Mouse (Mus musculus) erythroblast, embryonic 14.5 days (primary cell): ENCODE measurements around the gene Tecr. TPM values are rescaled to one million over a fixed set of nuclear protein-coding genes. Genes with fewer than 3 reads are reported as not detected.

ENCODE experiments used
- H3K27me3 ChIP-seq: 2 replicates; pipeline ENCODE4 v1.6.1; 2012; ENCODE audit warnings: inconsistent platforms; ENCODE audit not compliant: control insufficient read depth
- H3K36me3 ChIP-seq: 2 replicates; pipeline ENCODE4 v1.6.1; 2012; ENCODE audit warnings: mild to moderate bottlenecking, inconsistent platforms; ENCODE audit not compliant: control insufficient read depth
- H3K4me1 ChIP-seq: 2 replicates; pipeline ENCODE4 v1.6.1; 2012; ENCODE audit warnings: inconsistent platforms; ENCODE audit not compliant: control insufficient read depth
- H3K4me3 ChIP-seq: replicated peaks from 2 replicates; pipeline ENCODE3; 2012; ENCODE audit warnings: moderate library complexity, mild to moderate bottlenecking, inconsistent platforms
- H3K9me3 ChIP-seq: 2 replicates; pipeline ENCODE4 v1.6.1; 2012; ENCODE audit warnings: low read length, inconsistent platforms, mixed read lengths; ENCODE audit not compliant: control insufficient read depth
- GATA1 ChIP-seq: IDR thresholded peaks from 2 replicates; pipeline ENCODE4 v1.6.1; 2012; ENCODE audit warnings: low read length, inconsistent platforms, mixed read lengths
- TAL1 ChIP-seq: IDR thresholded peaks from 3 replicates; pipeline ENCODE4 v1.6.1; 2012; ENCODE audit warnings: low read length, inconsistent platforms, mixed read lengths
- polyA plus RNA-seq: library from polyadenylated mRNA; stranded (reverse); fragments of >175 nt; gene quantifications from 2 replicates; pipeline ENCODE4 v1.2.3, GENCODE M21; 2012

Gene Tecr
- 33.6 and 58.0 TPM in 2 replicates for polyA plus RNA-seq

DNA sequence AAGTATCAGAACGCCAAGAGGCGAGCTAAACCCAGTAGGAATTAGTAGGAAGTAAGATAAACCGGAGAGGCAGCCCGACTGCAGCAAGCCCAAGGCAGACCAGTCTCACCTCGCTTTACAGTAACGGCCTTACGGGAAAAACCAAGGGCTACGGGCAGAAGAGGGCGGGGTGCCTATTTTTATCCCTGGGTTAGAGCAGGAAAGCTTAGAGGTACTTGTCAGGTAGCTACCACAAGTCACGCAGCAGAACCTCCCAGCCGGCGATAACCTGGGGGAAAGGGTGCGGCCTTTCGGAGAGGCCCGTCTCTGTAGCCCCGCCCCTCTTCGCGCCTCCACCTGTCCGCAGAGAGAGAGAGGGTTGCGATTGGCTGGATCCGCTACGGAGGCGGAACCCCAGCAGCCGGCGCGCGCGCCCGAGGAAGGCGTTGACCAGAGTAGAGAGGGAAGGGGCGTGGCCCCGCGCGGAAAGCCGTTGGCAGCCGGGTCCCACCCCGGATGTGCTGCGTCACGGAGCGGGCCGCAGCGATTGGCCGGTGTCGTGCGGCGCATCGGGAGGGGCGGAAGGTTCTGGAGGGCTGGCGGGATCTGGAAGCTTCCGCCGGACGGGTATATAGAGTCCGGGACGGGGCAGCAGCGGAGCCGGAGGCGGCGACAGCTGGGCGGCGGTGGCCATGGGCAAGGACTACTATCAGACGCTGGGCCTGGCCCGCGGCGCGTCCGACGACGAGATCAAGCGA is at the start of gene Tecr, which contains the start of gene Dnajb1:
Gene Tecr, minus strand, starts transcription at position 311 of the 737 bp plus-strand sequence.
Gene Dnajb1, plus strand, starts transcription at position 533 of the 737 bp plus-strand sequence.
- Histone ChIP-seq H3K4me1 (peaks cover 72% of the 10 kb centered on the region), H3K27me3 (no peaks in the 10 kb centered on the region), H3K9me3 (no peaks in the 10 kb centered on the region), H3K36me3 (peaks cover 64% of the 10 kb centered on the region), H3K4me3 (peak within 1 kb of the TSS; percentile 79)
- TF ChIP-seq TAL1 (no peak), GATA1 (0 out of 2 replicates have a peak, but pooled peaks have one; percentile 34)

DNA sequence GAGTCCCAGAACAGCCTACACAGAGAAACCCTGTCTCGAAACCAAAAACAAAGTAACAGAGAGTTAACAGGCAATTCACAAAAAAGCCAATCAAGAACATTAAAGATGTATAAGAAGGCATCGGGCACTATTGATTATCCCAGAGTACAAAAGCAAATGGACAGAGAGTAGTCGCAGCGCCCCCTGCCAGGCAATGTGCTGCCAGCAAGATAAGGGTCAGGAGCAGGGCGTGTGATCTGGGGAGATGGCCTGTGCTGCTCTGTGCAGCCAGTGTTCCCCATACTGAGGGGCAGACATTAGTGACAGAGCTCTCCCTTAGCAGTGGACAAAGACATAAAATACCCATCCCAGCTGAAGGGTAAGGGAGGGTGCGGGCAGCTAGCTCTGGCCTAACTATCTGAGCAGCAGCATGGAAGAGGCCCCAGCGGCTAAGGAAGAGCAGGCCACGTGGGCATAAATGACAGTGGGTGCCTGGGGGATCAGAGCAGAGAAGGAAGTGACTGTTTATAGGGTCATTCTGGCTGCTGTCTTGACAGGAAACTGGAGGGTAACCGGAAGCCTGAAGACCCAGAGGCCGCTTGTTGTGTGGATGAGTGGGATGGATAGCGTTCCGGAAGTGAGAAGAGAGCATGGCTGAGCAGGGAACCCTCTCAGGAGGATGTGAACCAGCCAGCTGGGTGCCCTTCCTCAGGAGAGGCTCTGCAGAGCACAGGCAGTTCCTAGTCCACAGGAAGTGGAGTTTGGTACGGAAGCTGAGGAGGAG is 48.9 kb upstream of the Tecr start:
- H3K4me3 ChIP-seq: no peak overlapping the region
- peaks cover 27% of the 10 kb centered on the region for H3K36me3 ChIP-seq
- peaks cover 58% of the 10 kb centered on the region for H3K4me1 ChIP-seq

DNA sequence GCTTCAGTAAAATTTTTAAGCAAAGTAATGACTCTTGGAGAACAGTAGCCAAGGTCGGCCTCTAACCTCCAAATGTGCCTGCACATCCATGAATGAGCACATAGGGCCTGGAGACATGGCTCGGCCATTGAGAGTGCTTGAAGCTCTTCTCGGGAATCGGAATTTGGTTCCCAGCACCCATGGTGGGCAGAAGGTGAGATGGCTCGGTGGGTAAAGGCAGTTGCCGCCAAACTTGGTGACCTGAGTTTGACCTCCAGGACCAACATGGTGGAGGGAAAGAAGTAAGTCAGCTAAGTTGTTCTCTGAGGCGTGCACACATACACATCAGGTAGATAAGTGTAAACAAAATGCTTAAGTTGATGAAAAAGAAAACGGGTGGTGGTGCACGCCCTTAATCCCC is 48.3 kb upstream of the Tecr start:
- peaks cover 54% of the 10 kb centered on the region for H3K4me1 ChIP-seq

More for the DNA sequence above, 48.9 kb upstream of the Tecr start:
- TF ChIP-seq GATA1: no peak
- no peak for TF ChIP-seq TAL1
- H3K9me3 ChIP-seq: no peaks in the 10 kb centered on the region
- no peaks in the 10 kb centered on the region for H3K27me3 ChIP-seq

DNA sequence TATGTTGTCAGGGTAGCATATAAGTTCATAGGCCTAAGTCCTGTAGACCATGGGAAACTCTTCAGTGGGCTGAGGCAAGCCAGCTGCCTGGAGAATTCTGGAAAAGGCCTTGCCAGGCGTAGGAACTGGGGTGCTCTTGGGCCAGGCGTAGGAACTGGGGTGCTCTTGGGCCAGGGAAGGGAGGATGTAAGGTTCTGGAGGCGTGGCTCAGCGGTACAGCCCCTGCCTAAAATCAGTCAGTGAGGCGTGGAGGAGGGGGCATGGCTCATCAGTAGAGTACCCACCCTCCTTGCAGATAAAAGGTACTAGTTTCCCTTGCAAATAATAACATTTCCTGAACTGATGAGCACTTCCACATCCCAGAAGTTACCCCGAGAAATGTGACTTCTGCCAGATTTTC is 47.0 kb upstream of the Tecr start:
- peaks cover 3% of the 10 kb centered on the region; the same call in 1 of the 2 replicates for H3K9me3 ChIP-seq
- peaks cover 45% of the 10 kb centered on the region for H3K4me1 ChIP-seq
- H3K27me3 ChIP-seq: no peaks in the 10 kb centered on the region
- no peak for TF ChIP-seq GATA1
- TF ChIP-seq TAL1: no peak
- H3K4me3 ChIP-seq: no peak overlapping the region
- H3K36me3 ChIP-seq: peaks cover 22% of the 10 kb centered on the region

More for the DNA sequence above, 48.3 kb upstream of the Tecr start:
- H3K27me3 ChIP-seq: no peaks in the 10 kb centered on the region
- no peak overlapping the region for H3K4me3 ChIP-seq
- no peak for TF ChIP-seq TAL1
- peaks cover 25% of the 10 kb centered on the region for H3K36me3 ChIP-seq
- 0 out of 2 replicates have a peak, but pooled peaks cover under 1% of the 10 kb centered on the region for H3K9me3 ChIP-seq

DNA sequence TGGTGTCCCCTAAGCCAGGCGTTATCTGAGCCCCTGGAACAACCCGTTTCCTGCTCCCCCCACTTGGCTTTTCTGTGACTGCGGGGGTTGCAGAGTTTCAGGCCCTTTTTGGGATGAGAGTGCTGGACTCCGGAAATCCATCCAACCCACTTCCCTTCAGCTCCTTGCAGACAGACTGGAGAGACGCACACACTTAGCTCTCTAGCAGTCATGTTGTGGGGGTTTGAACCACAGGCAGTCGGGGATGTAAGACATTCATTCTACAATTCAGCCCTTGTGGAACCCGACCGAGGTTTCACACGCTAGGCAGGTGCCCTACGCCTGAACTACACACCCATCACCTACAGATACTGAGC is 45.9 kb upstream of the Tecr start:
- Histone ChIP-seq H3K9me3 (peaks cover 6% of the 10 kb centered on the region; the same call in 1 of the 2 replicates), H3K27me3 (no peaks in the 10 kb centered on the region), H3K4me3 (peak overlapping the region; percentile 78), H3K36me3 (peaks cover 22% of the 10 kb centered on the region), H3K4me1 (peaks cover 45% of the 10 kb centered on the region)
- no peak for TF ChIP-seq TAL1
- no peak for TF ChIP-seq GATA1

DNA sequence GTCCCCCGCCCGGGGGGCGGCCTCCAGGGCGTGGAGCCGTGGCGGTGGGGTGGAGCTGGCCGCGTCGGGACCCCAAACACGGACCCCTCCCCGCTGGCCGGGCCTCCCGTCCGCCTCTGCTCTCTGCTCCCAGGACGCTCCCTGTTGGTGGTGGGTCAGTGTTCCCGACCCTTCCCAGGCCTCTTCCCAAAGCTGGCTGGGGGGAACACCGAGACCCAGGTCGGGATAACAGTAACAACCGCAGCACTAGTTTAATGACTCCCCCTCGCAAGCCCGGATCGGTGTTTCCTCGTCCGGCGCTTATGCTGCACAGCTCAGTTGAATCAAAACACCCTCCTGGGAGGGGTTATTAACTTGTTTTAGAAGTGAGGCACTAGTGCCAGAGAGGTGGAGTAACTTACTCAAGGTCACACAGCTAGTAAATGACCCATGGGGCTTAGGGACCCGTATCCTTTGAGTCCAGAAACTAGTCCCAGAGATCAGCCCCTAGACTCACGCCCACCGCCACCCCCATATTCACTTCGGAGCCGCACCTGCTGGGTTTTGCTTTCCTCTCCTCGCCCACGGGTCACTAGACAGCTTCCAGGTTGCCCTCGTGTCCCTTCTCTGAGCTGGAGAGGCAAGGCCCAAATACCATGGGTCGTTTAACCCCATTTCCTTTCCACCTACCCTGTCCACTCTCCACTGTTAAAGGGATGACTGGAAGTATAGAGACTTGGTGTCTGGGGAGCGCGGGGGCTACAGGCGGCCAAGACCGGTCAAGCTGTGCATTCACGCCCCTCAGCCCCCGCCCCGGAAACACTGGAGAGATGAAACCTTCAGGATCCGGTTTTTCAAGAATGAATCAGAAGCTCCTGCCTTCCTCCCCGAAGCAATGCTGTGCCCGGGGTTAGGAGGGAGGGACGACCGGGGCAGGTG is 45.2 kb upstream of the Tecr start:
- peaks cover 22% of the 10 kb centered on the region for H3K36me3 ChIP-seq
- no peaks in the 10 kb centered on the region for H3K27me3 ChIP-seq
- TF ChIP-seq TAL1: no peak
- TF ChIP-seq GATA1: no peak
- peak overlapping the region; percentile 78 for H3K4me3 ChIP-seq
- peaks cover 45% of the 10 kb centered on the region for H3K4me1 ChIP-seq
- H3K9me3 ChIP-seq: peaks cover 12% of the 10 kb centered on the region

DNA sequence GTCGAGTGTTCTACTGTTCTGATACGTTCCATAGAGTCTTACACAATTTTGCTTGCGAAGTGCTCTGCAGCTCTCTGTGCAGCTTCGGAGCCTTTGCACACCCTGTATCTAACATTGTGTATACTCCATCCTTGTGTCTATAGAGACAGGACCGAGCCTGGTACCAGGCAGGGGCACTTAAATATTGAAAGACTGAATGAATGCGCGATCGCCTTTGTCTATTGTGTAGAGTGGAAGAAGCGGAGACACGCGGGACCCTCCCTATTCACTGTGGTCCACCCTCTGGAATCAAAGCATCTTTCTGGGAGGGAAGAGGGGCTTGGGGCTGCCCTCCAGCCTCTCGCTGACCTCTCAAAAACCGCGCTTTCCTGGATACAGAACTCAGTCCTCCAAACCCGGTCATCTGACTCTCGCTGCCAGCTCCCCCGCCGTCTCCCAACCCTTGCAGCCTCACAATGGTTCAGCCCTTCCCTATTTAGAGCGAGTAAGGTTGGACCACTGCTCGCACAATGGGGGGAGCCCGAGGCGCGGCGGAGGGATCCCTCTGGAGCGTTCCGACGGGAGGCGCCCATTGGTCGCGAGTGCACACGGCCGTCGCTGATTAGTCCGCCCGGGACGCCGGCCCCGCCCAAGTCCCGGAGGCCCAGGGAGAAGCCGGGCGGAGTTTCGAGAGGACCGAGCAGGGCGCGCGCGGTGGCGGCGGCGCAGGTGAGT is 44.4 kb upstream of the Tecr start, which contains the start of gene Gipc1:
Gene Gipc1, plus strand, starts transcription at position 648 of the 714 bp plus-strand sequence.
- Histone ChIP-seq H3K9me3 (peaks cover 21% of the 10 kb centered on the region), H3K4me1 (peaks cover 41% of the 10 kb centered on the region), H3K27me3 (peaks cover 4% of the 10 kb centered on the region; the same call in 1 of the 2 replicates), H3K4me3 (peak within 1 kb of the TSS; percentile 78), H3K36me3 (peaks cover 21% of the 10 kb centered on the region)
- TF ChIP-seq GATA1 (no peak), TAL1 (no peak)

DNA sequence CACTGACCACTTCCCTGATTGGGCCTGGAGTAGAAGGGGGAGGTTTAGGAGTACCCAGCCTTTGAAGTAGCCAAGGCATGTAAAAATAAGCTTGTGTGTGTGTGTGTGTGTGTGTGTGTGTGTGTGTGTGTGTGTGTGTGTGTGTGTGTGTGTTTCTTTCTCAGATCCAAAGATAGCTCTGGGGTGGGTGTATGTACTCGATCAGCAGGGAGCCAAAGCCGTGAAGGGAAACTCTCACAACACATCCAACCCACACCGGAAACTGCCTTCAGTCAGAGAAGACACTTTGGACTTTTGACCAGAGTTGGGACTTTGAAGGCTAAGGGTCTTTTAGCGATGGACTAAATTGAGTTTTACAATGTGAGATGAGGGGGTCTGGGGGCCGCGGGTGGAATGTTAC is 41.9 kb upstream of the Tecr start:
- peaks cover 8% of the 10 kb centered on the region for H3K27me3 ChIP-seq

More for the DNA sequence above, 41.9 kb upstream of the Tecr start:
- TF ChIP-seq GATA1: no peak
- no peak for TF ChIP-seq TAL1
- no peak overlapping the region for H3K4me3 ChIP-seq
- peaks cover 27% of the 10 kb centered on the region for H3K4me1 ChIP-seq
- H3K9me3 ChIP-seq: peaks cover 21% of the 10 kb centered on the region
- H3K36me3 ChIP-seq: peaks cover 4% of the 10 kb centered on the region
